Mouse (Mus musculus) heart, postnatal 0 days (tissue): ENCODE measurements around the gene Speg.

ENCODE experiments used
- CTCF ChIP-seq: IDR thresholded peaks from 2 replicates; pipeline ENCODE4 v1.5.1; 2016; ENCODE audit warnings: antibody characterized with exemption, control low read depth, low read depth
- EP300 ChIP-seq: IDR thresholded peaks from 2 replicates; pipeline ENCODE4 v1.6.1; 2016; ENCODE audit warnings: antibody characterized with exemption, low read depth

- TF ChIP-seq EP300 (no peak; the same call in 1 of the 2 replicates), CTCF (no peak)
Observed at GRCm38 (mm10) chr1:75393139-75393538, 18.0 kb downstream of the Speg start.
